Mouse (Mus musculus) macrophage (primary cell): ENCODE data around the gene Trpm4. TPM values are rescaled to one million over a fixed set of nuclear protein-coding genes. Genes with fewer than 3 reads are reported as not detected.

Experiments
- H3K27ac ChIP-seq: fragments of 350-480 bp; formaldehyde crosslinking; 2 replicates; pipeline ENCODE4 v1.9.0; 2021
- H3K36me3 ChIP-seq: fragments of 350-480 bp; formaldehyde crosslinking; 2 replicates; pipeline ENCODE4 v1.9.0; 2021; ENCODE audit errors: inconsistent target
- H3K4me3 ChIP-seq: fragments of 350-480 bp; formaldehyde crosslinking; 2 replicates; pipeline ENCODE4 v1.9.0; 2021; ENCODE audit errors: inconsistent target
- H3K79me2 ChIP-seq: fragments of 350-480 bp; formaldehyde crosslinking; 2 replicates; pipeline ENCODE4 v1.9.0; 2021; ENCODE audit errors: inconsistent target
- WGBS: methylation state at CpG from one replicate; pipeline ENCODE4 v1.1.7; 2026; ENCODE audit warnings: inconsistent platforms; ENCODE audit not compliant: missing documents; 5-methylcytosine and 5-hydroxymethylcytosine counted together
- polyA plus RNA-seq: library from polyadenylated mRNA; stranded (reverse); fragments of 250-400 nt; gene quantifications from 3 replicates; pipeline ENCODE4 v1.2.4, GENCODE M21; 2018; ENCODE audit warnings: inconsistent platforms

Trpm4 gene
- polyA plus RNA-seq, 1 experiment from 2014 or later, result 4.2 TPM

DNA sequence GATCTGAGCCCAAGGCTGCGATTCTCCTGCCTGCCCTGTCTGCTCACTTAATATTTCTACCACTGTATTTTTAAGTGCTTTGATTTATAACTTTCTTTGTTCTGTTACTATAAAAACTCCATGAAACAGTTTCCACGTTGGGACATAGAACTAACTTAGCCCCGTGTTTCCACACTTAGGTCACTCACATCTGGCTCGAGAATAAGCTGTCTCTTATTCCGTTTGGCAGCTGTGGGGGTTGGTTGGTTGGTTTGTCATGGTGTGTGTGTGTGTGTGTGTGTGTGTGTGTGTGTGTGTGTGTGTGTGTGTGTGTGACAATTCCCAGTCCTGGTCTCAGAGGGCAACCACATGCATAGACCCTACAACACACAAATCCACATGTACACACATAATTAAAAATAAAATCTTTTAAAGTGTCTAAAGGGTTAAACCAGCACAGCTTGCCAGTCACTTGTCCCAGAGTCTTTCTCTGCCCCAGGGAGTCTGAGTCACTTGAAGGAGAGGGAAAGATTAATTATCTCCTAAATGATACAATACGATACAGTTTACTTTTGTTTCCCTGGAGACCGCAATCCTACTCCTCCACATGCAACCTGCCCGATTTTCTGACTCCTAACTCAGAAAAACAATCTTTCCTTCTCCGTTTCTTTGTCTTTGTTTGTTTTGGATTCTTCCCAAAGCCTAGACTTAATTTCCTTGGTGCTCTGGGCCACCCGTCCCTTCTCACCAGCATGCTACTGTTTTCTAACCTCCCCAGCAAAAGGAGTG lies 20.7 kb downstream of the Trpm4 start:
- H3K79me2 ChIP-seq, result no peaks in the 10 kb centered on the region
- H3K4me3 ChIP-seq, result no peak overlapping the region
- WGBS, result 83% methylated on average over 9 of the region's 10 CpGs
- H3K27ac ChIP-seq, result no peak overlapping the region
- H3K36me3 ChIP-seq, result no peaks in the 10 kb centered on the region

DNA sequence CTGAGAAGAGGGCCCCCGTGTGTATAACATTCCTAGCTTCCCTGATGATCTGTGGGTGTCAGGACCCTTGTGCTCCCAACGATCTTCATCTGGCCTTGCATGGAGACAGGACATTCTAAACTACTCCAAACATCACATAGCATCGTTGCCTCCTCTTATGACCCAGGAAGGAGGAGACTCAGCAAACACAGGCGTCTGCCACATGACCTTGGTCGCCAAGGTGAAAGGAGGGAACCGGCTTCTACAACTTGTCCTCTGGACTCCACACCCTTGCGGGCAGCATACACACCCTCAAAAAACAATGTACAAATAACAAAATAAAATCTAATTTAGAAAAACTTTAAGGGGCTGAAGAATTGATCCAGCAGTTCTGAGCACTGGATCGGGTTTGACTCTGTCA lies 21.6 kb downstream of the Trpm4 start:
- H3K27ac ChIP-seq, result no peak overlapping the region
- 89% methylated on average over 8 of the region's 8 CpGs for WGBS
- H3K79me2 ChIP-seq, result no peaks in the 10 kb centered on the region
- no peak overlapping the region for H3K4me3 ChIP-seq
- H3K36me3 ChIP-seq, result no peaks in the 10 kb centered on the region

DNA sequence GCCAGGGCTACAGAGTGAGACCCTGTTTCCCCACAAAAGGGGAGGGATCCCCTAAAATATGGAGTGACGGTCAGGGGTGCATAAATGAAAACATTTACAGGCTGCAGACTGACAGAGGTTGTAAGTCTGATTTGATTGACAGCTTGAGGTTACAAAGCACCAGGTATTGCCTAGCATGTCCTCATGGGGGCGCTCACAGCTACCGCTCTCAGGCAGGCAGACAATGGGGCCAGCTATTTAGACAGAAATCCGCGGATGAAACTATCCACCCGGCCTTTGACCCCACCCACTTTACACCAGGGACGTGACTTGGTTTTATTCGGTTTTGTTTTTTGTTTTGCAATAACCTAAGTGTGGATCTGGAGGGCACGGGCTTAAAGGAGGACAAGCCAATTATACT lies 24.1 kb downstream of the Trpm4 start:
- Histone ChIP-seq H3K79me2 (no peaks in the 10 kb centered on the region), H3K27ac (no peak overlapping the region), H3K36me3 (no peaks in the 10 kb centered on the region), H3K4me3 (no peak overlapping the region)
- WGBS, result 21% methylated on average over 9 of the region's 9 CpGs

DNA sequence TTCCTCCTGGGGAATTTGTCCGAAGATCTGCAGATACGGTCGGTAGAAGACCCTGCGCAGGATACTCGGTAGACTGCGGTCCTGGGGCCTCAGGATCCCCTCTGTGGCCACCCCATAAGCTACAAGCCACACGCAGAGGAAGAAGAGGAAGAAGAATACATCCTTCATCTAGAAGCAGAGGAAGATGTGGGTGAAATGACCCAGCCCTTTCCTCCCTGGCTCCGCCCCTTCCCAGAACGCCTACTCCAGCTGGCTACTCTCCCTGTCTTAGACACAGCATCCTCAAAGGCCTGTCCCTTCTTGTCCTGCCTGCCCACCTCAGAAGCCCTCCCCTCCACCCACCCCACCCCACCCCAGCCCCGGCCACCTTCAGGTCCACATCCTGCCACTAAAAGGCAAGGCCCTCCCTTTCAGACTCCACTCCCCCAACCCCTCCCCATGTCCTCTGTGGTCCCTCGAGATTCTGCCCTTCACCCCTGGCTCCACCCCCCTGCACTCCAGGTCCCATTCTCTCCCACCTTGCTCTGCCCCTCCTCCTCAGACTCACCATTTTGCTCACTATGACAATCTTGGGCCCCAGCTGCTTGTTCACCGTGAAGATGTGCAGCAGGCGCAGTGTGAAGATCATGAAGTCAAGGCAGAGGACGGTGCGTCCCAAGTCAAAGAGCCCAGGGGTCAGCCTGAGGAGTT lies 24.9 kb downstream of the Trpm4 start:
- Histone ChIP-seq H3K79me2 (no peaks in the 10 kb centered on the region), H3K36me3 (no peaks in the 10 kb centered on the region), H3K4me3 (no peak overlapping the region), H3K27ac (no peak overlapping the region)
- WGBS, result 38% methylated on average over 14 of the region's 15 CpGs

DNA sequence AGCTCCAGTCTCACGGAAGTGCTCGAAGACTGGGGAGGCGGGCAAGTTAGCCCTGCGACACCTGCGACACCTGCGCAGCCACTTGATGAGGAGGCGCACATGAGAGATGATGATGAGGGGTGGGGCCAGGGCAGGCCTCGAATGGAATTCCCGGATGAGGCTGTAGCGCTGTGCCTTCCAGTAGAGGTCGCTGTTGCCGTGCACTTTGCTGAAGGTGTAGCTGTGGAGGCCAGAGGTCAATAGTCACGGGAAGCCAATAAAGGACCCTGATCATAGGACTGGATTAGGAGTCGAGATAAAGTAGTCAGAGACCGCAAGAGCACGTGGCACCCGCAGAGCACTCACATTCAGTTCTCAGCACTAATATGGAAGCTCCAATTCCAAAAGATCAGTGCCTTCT lies 28.3 kb downstream of the Trpm4 start:
- Histone ChIP-seq H3K36me3 (no peaks in the 10 kb centered on the region), H3K4me3 (no peak overlapping the region), H3K27ac (no peak overlapping the region), H3K79me2 (no peaks in the 10 kb centered on the region)
- WGBS, result 29% methylated on average over 14 of the region's 17 CpGs

DNA sequence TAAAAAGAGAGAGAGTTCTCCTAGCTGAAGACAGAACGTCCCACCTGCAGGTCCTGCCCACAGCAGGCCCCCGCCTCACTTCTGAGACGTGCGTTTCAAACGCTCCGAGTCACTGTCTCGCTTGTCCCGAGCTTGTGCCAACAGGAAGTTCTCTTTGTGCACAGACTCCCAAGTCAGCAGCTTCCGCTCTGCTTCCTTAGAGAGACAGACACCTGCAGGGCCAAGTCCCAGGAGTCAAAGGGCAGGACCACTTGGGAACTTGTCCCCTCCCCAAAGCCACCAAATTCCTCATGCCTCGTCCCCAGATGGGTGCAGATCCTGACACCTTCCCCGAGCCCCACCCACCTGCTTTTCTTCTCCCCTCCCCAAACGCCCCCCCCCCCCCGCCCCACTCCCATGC lies 28.7 kb downstream of the Trpm4 start:
- Histone ChIP-seq H3K4me3 (no peak overlapping the region), H3K36me3 (no peaks in the 10 kb centered on the region), H3K79me2 (no peaks in the 10 kb centered on the region), H3K27ac (no peak overlapping the region)
- 60% methylated on average over 11 of the region's 13 CpGs for WGBS

DNA sequence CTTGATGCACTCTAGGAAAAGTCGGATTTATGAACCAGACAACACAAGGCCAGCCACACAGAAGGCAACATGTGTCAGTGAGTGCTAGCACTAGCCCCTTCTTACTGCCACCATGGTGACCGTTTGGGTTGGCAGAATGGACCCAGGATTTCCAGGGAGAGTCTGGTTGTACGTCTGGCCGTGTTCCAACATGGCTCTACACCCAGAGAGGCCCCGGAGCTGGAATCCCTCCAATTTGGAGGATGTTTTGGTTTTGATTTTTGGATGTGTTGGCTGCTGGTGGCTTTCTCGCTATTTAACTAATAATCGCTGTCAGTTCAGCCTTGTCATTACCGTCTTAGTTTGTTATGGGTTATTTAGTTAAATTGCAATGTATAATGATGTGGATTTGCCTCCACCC lies 31.0 kb downstream of the Trpm4 start:
- Histone ChIP-seq H3K4me3 (no peak overlapping the region), H3K36me3 (no peaks in the 10 kb centered on the region), H3K79me2 (no peaks in the 10 kb centered on the region), H3K27ac (no peak overlapping the region)
- WGBS, result 91% methylated on average over 8 of the region's 8 CpGs

DNA sequence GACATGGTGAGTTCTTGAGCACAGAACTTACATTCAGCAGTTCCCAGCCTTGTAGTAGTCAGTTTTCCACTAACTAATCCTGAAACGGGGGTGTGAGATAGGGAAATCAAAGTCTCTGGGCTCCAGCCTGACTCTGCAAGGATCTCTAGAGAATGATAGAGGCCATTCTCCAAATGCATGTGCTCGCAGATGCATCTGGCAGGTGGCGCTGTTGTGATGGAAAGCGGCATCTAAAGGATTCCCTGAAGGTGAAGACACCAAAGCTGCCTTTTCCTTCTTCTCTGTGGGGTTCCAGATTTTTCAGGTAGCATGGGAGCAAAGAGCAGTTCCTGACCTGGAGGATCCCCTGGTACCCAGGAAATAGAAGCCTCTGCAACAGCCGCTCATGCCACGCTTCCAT lies 33.3 kb downstream of the Trpm4 start:
- Histone ChIP-seq H3K79me2 (no peaks in the 10 kb centered on the region), H3K4me3 (no peak overlapping the region), H3K36me3 (no peaks in the 10 kb centered on the region), H3K27ac (no peak overlapping the region)
- WGBS, result 25% methylated on average over 6 of the region's 6 CpGs

DNA sequence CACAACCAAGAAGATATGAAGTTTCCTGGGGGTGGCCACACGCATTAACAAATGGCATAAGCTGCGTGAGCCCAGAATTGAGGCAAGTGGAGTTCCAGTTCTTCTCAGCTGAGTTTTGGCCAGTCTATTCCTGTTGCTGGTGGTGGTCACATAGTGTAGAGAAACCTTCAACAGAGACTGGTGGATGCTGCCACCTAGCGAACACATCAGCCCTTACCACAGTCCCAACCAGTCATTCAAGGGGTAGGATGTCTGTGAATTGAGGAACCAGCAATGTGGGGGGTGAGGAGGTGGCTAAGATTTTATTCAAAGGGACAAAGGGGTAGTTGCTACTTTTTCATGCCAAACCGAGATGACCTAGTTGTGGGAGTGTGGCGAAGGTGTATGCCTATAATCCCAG lies 33.8 kb downstream of the Trpm4 start:
- Histone ChIP-seq H3K27ac (no peak overlapping the region), H3K36me3 (no peaks in the 10 kb centered on the region), H3K4me3 (no peak overlapping the region), H3K79me2 (no peaks in the 10 kb centered on the region)
- 8% methylated on average over 5 of the region's 5 CpGs for WGBS

DNA sequence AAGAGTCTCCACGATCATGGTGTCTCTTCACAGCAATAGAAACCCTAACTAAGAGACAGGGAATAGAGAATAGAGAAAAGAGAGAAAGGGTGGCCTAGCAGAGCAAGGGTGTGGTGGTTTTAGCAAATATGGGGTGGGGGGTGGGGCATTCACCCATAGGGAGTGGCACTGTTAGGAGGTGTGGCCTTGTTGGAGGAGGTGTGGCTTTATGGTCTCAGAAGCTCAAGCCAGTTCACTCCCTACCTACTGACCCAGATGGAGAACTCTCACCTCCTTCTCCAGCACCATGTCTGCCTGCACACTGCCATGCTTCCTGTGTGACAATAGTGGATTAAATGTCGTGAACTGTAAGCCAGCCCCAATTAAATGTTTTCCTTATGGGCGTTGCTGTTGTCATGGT lies 36.0 kb downstream of the Trpm4 start:
- no peaks in the 10 kb centered on the region for H3K79me2 ChIP-seq
- 88% methylated on average over 3 of the region's 3 CpGs for WGBS
- no peaks in the 10 kb centered on the region for H3K36me3 ChIP-seq
- H3K4me3 ChIP-seq, result no peak overlapping the region
- no peak overlapping the region for H3K27ac ChIP-seq

DNA sequence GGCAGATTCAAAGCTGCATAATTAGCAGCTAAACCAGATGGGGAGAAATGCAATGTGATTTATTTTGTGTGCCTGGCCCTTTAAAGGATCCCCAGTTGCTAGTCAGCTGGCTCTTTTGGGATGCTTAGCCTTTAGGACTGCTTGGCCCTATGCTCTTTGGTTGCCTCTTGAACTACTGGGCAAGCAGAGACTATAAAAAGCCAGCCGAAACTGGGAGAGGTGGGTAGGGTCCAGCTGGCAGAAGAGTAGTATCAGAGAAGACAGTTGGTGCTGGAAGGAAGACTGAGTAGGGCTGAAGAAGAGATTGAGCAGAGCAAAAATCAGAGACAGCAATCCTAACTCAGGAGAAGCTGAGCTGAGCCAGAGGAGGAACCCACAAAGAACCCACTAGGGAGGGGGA lies 37.0 kb downstream of the Trpm4 start:
- H3K36me3 ChIP-seq, result no peaks in the 10 kb centered on the region
- no peak overlapping the region for H3K27ac ChIP-seq
- H3K79me2 ChIP-seq, result no peaks in the 10 kb centered on the region
- no peak overlapping the region for H3K4me3 ChIP-seq
- 100% methylated on average over 1 of the region's 1 CpGs for WGBS

DNA sequence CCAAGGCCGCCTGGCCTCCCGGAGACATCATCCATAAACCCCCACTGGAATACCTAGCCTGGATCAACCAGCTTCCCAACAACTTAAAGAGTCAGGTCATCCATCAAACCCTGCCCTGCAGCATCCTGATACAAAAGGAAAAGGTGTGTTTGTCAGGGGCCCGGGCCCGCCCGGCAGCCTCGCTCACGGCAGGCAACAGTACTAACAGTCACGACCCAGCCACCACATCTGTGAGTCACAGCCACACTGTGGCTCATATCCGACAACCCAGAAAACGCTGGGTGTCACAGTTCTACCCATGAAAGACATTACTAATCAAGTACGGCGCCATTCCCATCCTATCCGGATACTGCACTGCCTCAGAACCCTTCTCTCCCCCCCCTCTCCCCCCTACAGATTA lies 47.1 kb downstream of the Trpm4 start:
- no peaks in the 10 kb centered on the region for H3K79me2 ChIP-seq
- no peaks in the 10 kb centered on the region for H3K36me3 ChIP-seq
- WGBS, result 86% methylated on average over 11 of the region's 13 CpGs
- H3K4me3 ChIP-seq, result no peak overlapping the region
- H3K27ac ChIP-seq, result no peak overlapping the region

DNA sequence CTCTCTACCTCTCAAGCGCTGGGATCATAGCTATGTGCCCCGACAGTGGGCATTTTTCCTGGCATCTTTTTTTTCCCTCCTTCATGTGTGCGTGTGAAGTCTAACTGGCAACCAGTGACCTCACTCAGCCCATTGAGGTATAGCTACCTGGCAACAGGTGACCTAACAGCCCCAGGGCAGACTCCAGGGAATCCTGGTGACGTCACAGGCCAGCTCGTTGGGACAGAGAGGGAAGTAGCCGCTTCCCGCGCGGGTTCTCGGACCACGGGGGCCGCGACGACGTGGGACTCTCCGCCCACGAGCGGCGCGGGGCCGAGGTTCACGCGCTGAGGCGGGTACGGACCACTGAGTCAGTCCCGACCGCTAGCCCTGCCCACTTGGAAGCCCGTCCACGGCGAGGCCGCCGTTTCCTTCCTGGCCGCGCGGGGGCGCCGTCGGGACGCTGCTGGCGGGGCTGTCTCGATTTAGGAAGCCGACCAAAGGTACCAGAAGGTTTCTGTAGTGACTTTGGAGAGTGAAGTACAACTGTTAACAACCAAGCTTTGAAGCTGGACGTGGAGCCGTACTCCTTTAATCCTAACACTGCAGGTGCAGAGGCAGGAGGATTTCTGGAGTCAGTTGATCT lies 56.3 kb downstream of the Trpm4 start, which contains the start of gene Slc6a21:
Gene Slc6a21, plus strand, starts transcription at position 378 of the 625 bp plus-strand sequence.
- Histone ChIP-seq H3K36me3 (no peaks in the 10 kb centered on the region), H3K79me2 (no peaks in the 10 kb centered on the region), H3K27ac (no peak within 1 kb of the TSS), H3K4me3 (no peak within 1 kb of the TSS; the same call in 1 of the 2 replicates)
- WGBS, result 6% methylated on average over 38 of the region's 44 CpGs

DNA sequence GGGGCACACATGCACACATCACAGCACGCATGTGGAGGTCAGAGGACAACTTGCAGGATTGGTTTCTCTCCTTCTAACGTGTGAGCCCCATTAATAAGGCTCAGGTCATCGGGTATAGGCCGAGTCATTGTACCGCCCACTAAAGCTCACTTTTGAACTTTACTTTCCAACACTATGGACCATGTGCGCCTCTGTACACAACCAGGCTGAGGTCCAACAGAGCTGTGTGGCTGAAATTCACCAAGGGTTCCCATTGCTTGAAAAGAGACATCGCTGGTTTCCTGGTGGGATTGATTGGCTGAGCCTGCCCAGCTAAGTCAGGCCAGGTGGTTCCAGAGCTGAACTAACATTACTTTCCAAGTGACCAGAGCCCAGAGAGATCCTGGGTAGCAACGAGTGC lies 59.9 kb downstream of the Trpm4 start:
- WGBS, result 90% methylated on average over 7 of the region's 8 CpGs
- Histone ChIP-seq H3K4me3 (no peak overlapping the region), H3K79me2 (no peaks in the 10 kb centered on the region), H3K27ac (no peak overlapping the region), H3K36me3 (no peaks in the 10 kb centered on the region)

DNA sequence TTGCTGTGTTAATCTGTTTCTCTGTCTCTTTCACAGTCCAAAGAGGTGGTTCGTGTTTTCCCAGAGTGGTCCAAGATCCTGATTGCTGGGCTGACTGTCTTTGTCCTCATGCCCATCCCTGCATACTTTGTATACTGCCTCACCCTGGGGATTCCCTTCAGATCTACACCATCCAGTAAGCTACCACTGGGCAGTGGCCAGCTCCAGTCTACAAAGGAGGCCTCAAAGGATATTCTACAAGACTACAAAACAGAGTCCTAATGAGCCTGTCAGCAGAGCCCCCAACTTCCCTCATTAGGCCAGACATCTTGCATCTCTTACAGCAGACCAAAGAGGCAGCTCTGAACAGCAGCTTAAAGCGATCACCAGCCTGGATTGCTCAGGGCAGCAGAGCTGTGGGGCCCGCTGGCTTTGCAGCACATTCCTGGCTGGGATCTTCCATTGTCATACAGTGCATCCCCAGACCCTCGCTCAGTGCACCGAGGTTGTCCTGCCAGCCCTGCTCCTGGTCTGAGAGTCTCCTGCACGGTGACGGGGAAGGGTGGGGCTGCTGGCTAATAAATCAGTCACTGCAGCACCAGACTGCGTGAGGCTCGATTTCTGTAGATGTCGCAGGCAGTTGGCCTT lies 60.7 kb downstream of the Trpm4 start:
- Histone ChIP-seq H3K4me3 (no peak overlapping the region), H3K27ac (no peak overlapping the region), H3K36me3 (no peaks in the 10 kb centered on the region), H3K79me2 (no peaks in the 10 kb centered on the region)
- WGBS, result 84% methylated on average over 10 of the region's 10 CpGs
